Mouse (Mus musculus): ENCODE measurements around the gene Gm5741. TPM values are rescaled to one million over a fixed set of nuclear protein-coding genes. Genes with fewer than 3 reads are reported as not detected.

Gm5741 gene
- not detected in 2 replicates for polyA plus RNA-seq (2015; fragmentation: Nextera tagmentation; extraction: Ambion mirVana)

GRCm38 (mm10) chr8:85067982-85068381 lies at the start of gene Gm5741:
Gene Gm5741, minus strand, starts transcription at chr8:85067982.
- Histone ChIP-seq H3K4me2 (no peak within 1 kb of the TSS), H3K9me3 (no peaks in the 10 kb centered on the region), H3K4me1 (peaks cover 15% of the 10 kb centered on the region), H3K27ac (no peak within 1 kb of the TSS), H3K36me3 (0 out of 2 replicates have a peak, but pooled peaks cover 7% of the 10 kb centered on the region), H3K4me3 (no peak within 1 kb of the TSS), H3K27me3 (no peaks in the 10 kb centered on the region), H3K9ac (no peak within 1 kb of the TSS)
- no peak for ATAC-seq (ENCODE audit: borderline replicate concordance, extremely low read depth, low FRiP score, low TSS enrichment)

GRCm38 (mm10) chr8:85116984-85117383 lies 49.2 kb upstream of the Gm5741 start:
- no peak overlapping the region for H3K4me3 ChIP-seq
- no peaks in the 10 kb centered on the region for H3K9me3 ChIP-seq
- no peak for ATAC-seq (ENCODE audit: borderline replicate concordance, extremely low read depth, low FRiP score, low TSS enrichment)
- 60% methylated on average over 7 of the region's 7 CpGs for WGBS
- no peak overlapping the region for H3K27ac ChIP-seq
- H3K27me3 ChIP-seq = no peaks in the 10 kb centered on the region
- H3K36me3 ChIP-seq = peaks cover 4% of the 10 kb centered on the region; the same call in 1 of the 2 replicates
- H3K4me1 ChIP-seq = peaks cover 7% of the 10 kb centered on the region; the same call in 1 of the 2 replicates
- H3K4me2 ChIP-seq = no peak overlapping the region
- H3K9ac ChIP-seq = no peak overlapping the region

GRCm38 (mm10) chr8:85115501-85115900 lies 47.7 kb upstream of the Gm5741 start:
- Histone ChIP-seq H3K27ac (no peak overlapping the region), H3K9ac (no peak overlapping the region), H3K36me3 (peaks cover 18% of the 10 kb centered on the region), H3K27me3 (no peaks in the 10 kb centered on the region), H3K4me3 (no peak overlapping the region), H3K4me2 (no peak overlapping the region), H3K9me3 (no peaks in the 10 kb centered on the region), H3K4me1 (peaks cover 7% of the 10 kb centered on the region; the same call in 1 of the 2 replicates)
- WGBS = 81% methylated on average over 4 of the region's 4 CpGs
- no peak for ATAC-seq (ENCODE audit: borderline replicate concordance, extremely low read depth, low FRiP score, low TSS enrichment)

DNA sequence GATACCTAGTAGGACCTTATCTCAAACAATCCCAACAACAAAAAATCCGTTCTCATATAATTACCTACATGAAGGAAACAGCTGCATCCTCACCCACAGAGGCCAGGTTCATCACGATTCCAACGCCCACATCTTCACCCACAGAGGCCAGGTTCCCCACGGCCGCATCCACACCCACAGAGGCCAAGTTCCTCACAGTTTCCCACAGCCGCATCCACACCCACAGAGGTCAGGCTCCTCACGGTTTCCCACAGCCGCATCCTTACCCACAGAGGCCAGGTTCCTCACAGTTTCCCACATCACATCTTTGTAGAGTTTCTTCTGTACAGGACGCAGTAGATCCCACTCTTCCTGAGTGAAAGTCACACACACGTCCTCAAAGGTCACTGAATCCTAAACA lies 45.5 kb upstream of the Gm5741 start:
- no peaks in the 10 kb centered on the region for H3K9me3 ChIP-seq
- H3K4me3 ChIP-seq = no peak overlapping the region
- H3K27me3 ChIP-seq = no peaks in the 10 kb centered on the region
- no peak overlapping the region for H3K9ac ChIP-seq
- H3K36me3 ChIP-seq = peaks cover 34% of the 10 kb centered on the region
- H3K27ac ChIP-seq = no peak overlapping the region
- H3K4me2 ChIP-seq = no peak overlapping the region
- WGBS = 95% methylated on average over 10 of the region's 10 CpGs
- no peak for ATAC-seq (ENCODE audit: borderline replicate concordance, extremely low read depth, low FRiP score, low TSS enrichment)
- no peaks in the 10 kb centered on the region; the same call in 1 of the 2 replicates for H3K4me1 ChIP-seq

DNA sequence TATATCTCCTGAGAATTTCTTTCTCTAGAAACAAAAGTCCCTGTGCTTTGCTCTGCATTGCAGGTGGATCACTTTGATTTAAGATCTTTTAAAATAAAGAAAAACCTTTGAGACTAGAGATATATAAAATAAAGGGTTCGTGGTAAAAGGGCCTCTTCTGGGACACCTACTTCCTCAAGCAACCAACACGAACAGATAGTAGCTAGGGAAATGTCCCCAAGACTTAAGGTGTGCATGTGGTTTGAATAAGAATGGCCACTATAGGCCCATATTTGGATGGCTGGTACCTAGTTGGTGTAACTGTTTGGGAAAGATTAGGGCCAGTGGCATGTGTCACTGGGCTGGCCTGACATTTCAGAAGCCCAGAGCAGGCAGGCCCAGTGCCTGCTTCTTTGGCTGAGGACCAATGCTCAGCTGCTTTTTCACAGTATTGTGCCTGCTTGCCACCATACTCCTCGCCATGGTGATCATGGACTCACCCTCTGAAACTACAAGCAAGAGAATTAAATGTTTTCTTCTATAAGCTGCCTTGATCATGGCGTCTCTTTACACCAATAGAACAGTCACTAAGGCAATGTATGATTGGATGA lies 32.4 kb upstream of the Gm5741 start:
- no peaks in the 10 kb centered on the region for H3K4me1 ChIP-seq
- peaks cover 28% of the 10 kb centered on the region; the same call in 1 of the 2 replicates for H3K36me3 ChIP-seq
- no peak overlapping the region for H3K4me3 ChIP-seq
- H3K27ac ChIP-seq = no peak overlapping the region
- no peak overlapping the region for H3K9ac ChIP-seq
- no peaks in the 10 kb centered on the region for H3K9me3 ChIP-seq
- 79% methylated on average over 4 of the region's 4 CpGs for WGBS
- ATAC-seq (ENCODE audit: borderline replicate concordance, extremely low read depth, low FRiP score, low TSS enrichment) = no peak
- H3K27me3 ChIP-seq = no peaks in the 10 kb centered on the region
- H3K4me2 ChIP-seq = no peak overlapping the region

DNA sequence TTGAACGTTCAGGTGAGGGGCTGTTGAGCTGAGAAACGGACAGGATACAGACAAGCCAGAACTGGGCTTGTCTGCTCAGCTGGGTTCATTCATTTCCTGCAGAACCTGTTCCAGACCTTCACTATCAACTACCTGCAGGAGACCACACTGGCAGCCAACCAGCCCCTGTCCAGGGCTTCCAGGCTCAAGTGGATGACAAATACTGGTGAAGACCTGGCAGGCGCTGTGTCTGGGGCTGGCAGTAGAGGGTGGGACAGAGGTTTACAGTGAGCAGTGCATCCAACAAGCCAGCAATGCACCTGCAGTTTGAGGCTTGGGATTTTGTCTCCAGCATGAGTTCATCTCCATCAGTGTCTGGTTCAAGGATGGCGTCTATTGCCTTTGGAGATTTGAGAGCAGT lies 29.1 kb upstream of the Gm5741 start:
- ATAC-seq (ENCODE audit: borderline replicate concordance, extremely low read depth, low FRiP score, low TSS enrichment) = no peak
- WGBS = 72% methylated on average over 4 of the region's 4 CpGs
- Histone ChIP-seq H3K9ac (no peak overlapping the region), H3K4me3 (no peak overlapping the region), H3K27ac (no peak overlapping the region), H3K27me3 (no peaks in the 10 kb centered on the region), H3K9me3 (no peaks in the 10 kb centered on the region), H3K4me2 (no peak overlapping the region), H3K36me3 (peaks cover 43% of the 10 kb centered on the region; the same call in 1 of the 2 replicates), H3K4me1 (no peaks in the 10 kb centered on the region)

- Histone ChIP-seq H3K27me3 (no peaks in the 10 kb centered on the region), H3K9me3 (no peaks in the 10 kb centered on the region), H3K4me3 (no peak overlapping the region), H3K27ac (no peak overlapping the region), H3K4me2 (no peak overlapping the region), H3K4me1 (no peaks in the 10 kb centered on the region), H3K9ac (no peak overlapping the region), H3K36me3 (peaks cover 43% of the 10 kb centered on the region; the same call in 1 of the 2 replicates)
- WGBS = 89% methylated on average over 16 of the region's 16 CpGs
- no peak for ATAC-seq (ENCODE audit: borderline replicate concordance, extremely low read depth, low FRiP score, low TSS enrichment)
These were observed 28.4 kb upstream of the Gm5741 start for GRCm38 (mm10) chr8:85096196-85096595.

DNA sequence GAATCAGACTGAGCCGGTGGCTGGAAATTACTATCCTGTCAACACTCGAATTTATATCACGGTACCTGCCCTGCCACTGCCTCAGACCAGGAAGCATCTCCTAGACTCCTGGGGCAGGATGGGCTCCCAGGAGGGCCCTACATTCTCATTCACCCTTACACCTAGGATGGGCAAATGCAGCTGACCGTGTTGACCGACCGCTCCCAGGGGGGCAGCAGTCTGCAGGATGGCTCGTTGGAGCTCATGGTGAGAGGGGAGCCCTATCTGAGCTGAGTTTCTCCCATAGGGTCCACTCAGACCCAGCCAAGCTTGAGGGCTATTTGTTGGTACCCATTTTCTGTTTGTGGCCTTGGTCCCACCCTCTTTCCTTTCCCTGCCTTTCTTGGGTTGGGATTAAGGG lies 27.8 kb upstream of the Gm5741 start:
- Histone ChIP-seq H3K4me2 (no peak overlapping the region), H3K9ac (no peak overlapping the region), H3K9me3 (no peaks in the 10 kb centered on the region), H3K27ac (no peak overlapping the region), H3K4me1 (no peaks in the 10 kb centered on the region), H3K27me3 (no peaks in the 10 kb centered on the region), H3K4me3 (no peak overlapping the region), H3K36me3 (peaks cover 46% of the 10 kb centered on the region; the same call in 1 of the 2 replicates)
- WGBS = 88% methylated on average over 7 of the region's 7 CpGs
- ATAC-seq (ENCODE audit: borderline replicate concordance, extremely low read depth, low FRiP score, low TSS enrichment) = no peak

GRCm38 (mm10) chr8:85095051-85095450 lies 27.3 kb upstream of the Gm5741 start:
- H3K27me3 ChIP-seq = no peaks in the 10 kb centered on the region
- H3K4me2 ChIP-seq = no peak overlapping the region
- H3K4me3 ChIP-seq = no peak overlapping the region
- H3K27ac ChIP-seq = no peak overlapping the region
- WGBS = 86% methylated on average over 13 of the region's 13 CpGs
- peaks cover 46% of the 10 kb centered on the region; the same call in 1 of the 2 replicates for H3K36me3 ChIP-seq
- H3K9me3 ChIP-seq = no peaks in the 10 kb centered on the region
- H3K9ac ChIP-seq = no peak overlapping the region
- no peak for ATAC-seq (ENCODE audit: borderline replicate concordance, extremely low read depth, low FRiP score, low TSS enrichment)
- no peaks in the 10 kb centered on the region for H3K4me1 ChIP-seq

DNA sequence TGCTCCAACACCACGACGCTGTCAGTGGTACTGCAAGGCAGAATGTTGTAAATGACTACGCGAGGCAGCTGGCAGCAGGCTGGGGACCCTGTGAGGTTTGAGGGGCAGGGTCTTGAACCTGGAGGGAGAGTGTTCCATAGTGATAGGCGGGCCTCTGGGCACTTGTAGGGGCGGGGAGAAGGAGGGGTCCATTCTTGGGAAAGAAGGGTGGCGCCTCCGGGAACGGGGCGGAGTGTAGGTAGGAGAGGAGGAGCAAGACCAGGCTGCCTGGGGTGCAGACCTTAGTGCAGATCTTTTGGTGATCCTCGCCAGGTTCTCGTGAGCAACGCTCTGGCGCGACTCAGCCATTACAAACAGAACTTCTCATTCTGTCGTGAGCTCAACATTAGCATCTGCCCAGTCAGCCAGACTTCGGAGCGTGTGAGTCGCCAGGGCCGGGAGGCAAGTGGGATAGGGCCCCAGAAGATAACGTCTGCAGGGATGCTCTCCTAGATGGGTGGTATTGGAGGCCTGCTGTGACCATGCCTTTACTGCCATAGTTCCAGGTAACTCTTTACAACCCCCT lies 23.8 kb upstream of the Gm5741 start:
- no peaks in the 10 kb centered on the region for H3K27me3 ChIP-seq
- no peak overlapping the region for H3K4me3 ChIP-seq
- 40% methylated on average over 21 of the region's 21 CpGs for WGBS
- peaks cover 53% of the 10 kb centered on the region for H3K36me3 ChIP-seq
- H3K27ac ChIP-seq = no peak overlapping the region
- ATAC-seq (ENCODE audit: borderline replicate concordance, extremely low read depth, low FRiP score, low TSS enrichment) = no peak
- H3K9ac ChIP-seq = no peak overlapping the region
- no peak overlapping the region for H3K4me2 ChIP-seq
- no peaks in the 10 kb centered on the region for H3K4me1 ChIP-seq
- no peaks in the 10 kb centered on the region for H3K9me3 ChIP-seq

- H3K36me3 ChIP-seq = peaks cover 49% of the 10 kb centered on the region
- 79% methylated on average over 11 of the region's 11 CpGs for WGBS
These were observed 23.1 kb upstream of the Gm5741 start for GRCm38 (mm10) chr8:85090856-85091255.

DNA sequence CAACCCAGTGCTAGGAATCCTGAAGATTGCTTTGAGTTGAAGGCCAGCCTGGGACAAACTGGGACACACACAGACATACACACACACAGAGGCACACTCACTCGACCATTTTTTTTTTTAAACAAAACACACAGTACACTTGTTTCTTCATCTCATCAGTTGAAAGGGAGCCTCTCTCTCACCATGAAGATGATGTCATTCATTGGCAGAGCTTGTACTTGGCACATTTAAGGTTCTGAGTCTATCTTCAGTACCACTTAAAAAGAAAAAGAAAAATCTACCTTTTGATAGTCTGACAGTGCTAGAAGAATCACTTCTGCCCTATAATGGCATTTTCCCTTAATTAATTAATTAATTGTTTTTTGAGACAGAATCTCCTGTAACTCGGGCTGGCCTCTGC lies 21.0 kb upstream of the Gm5741 start:
- no peak overlapping the region for H3K4me3 ChIP-seq
- H3K9me3 ChIP-seq = no peaks in the 10 kb centered on the region
- no peak overlapping the region for H3K4me2 ChIP-seq
- H3K27me3 ChIP-seq = no peaks in the 10 kb centered on the region
- 76% methylated on average over 2 of the region's 2 CpGs for WGBS
- H3K36me3 ChIP-seq = peaks cover 39% of the 10 kb centered on the region
- no peak overlapping the region for H3K9ac ChIP-seq
- ATAC-seq (ENCODE audit: borderline replicate concordance, extremely low read depth, low FRiP score, low TSS enrichment) = no peak
- no peak overlapping the region for H3K27ac ChIP-seq
- peaks cover 4% of the 10 kb centered on the region for H3K4me1 ChIP-seq

More at GRCm38 (mm10) chr8:85090856-85091255, 23.1 kb upstream of the Gm5741 start:
- Histone ChIP-seq H3K27ac (no peak overlapping the region), H3K4me1 (no peaks in the 10 kb centered on the region), H3K27me3 (no peaks in the 10 kb centered on the region), H3K9me3 (no peaks in the 10 kb centered on the region), H3K4me3 (no peak overlapping the region), H3K4me2 (no peak overlapping the region), H3K9ac (no peak overlapping the region)
- ATAC-seq (ENCODE audit: borderline replicate concordance, extremely low read depth, low FRiP score, low TSS enrichment) = no peak
